Mouse (Mus musculus): ENCODE measurements around the gene Il17f. TPM values are rescaled to one million over a fixed set of nuclear protein-coding genes. Genes with fewer than 3 reads are reported as not detected.

Il17f gene
- polyA plus RNA-seq, 1 experiment from 2014 or later: 0.16 TPM

- no peak overlapping the region for H3K4me2 ChIP-seq (replicated peaks)
- H3K4me1 ChIP-seq: peaks cover 10% of the 10 kb centered on the region; the same call in 1 of the 2 replicates
- H3K9me3 ChIP-seq: no peaks in the 10 kb centered on the region
- no peaks in the 10 kb centered on the region for H3K27me3 ChIP-seq (replicated peaks)
- ATAC-seq (ENCODE audit: low FRiP score, low read depth): no peak
- no peak overlapping the region for H3K4me3 ChIP-seq
- H3K9ac ChIP-seq: no peak overlapping the region
- peaks cover 42% of the 10 kb centered on the region for H3K36me3 ChIP-seq
- no peak overlapping the region for H3K27ac ChIP-seq
- 87% methylated on average over 12 of the region's 12 CpGs for WGBS
Observed at GRCm38 (mm10) chr1:20817596-20817995, 27.2 kb upstream of the Il17f start.

- no peak for ATAC-seq (ENCODE audit: low FRiP score, low read depth)
- Histone ChIP-seq H3K27me3 (replicated peaks) (no peaks in the 10 kb centered on the region), H3K36me3 (peaks cover 46% of the 10 kb centered on the region), H3K4me1 (peaks cover 10% of the 10 kb centered on the region; the same call in 1 of the 2 replicates), H3K4me3 (no peak overlapping the region), H3K9me3 (no peaks in the 10 kb centered on the region), H3K27ac (no peak overlapping the region), H3K9ac (no peak overlapping the region), H3K4me2 (replicated peaks) (no peak overlapping the region)
- 90% methylated on average over 9 of the region's 9 CpGs for WGBS
Observed at GRCm38 (mm10) chr1:20817172-20817571, 26.8 kb upstream of the Il17f start.

GRCm38 (mm10) chr1:20814521-20814920, 24.1 kb upstream of the Il17f start:
- no peak overlapping the region for H3K4me2 ChIP-seq (replicated peaks)
- peaks cover 68% of the 10 kb centered on the region for H3K36me3 ChIP-seq
- peaks cover 8% of the 10 kb centered on the region; the same call in 1 of the 2 replicates for H3K4me1 ChIP-seq
- no peaks in the 10 kb centered on the region for H3K27me3 ChIP-seq (replicated peaks)
- WGBS: 92% methylated on average over 8 of the region's 8 CpGs
- no peak for ATAC-seq (ENCODE audit: low FRiP score, low read depth)
- H3K27ac ChIP-seq: no peak overlapping the region
- H3K4me3 ChIP-seq: no peak overlapping the region
- H3K9ac ChIP-seq: 0 out of 2 replicates have a peak overlapping the region, but pooled peaks have one; percentile 2
- no peaks in the 10 kb centered on the region for H3K9me3 ChIP-seq

GRCm38 (mm10) chr1:20804526-20804925, 14.1 kb upstream of the Il17f start:
- H3K36me3 ChIP-seq: peaks cover 78% of the 10 kb centered on the region
- H3K27me3 ChIP-seq (replicated peaks): no peaks in the 10 kb centered on the region
- no peak overlapping the region for H3K27ac ChIP-seq
- H3K4me1 ChIP-seq: no peaks in the 10 kb centered on the region
- no peak for ATAC-seq (ENCODE audit: low FRiP score, low read depth)
- 95% methylated on average over 10 of the region's 10 CpGs for WGBS
- H3K9ac ChIP-seq: no peak overlapping the region
- H3K9me3 ChIP-seq: no peaks in the 10 kb centered on the region
- no peak overlapping the region for H3K4me3 ChIP-seq
- no peak overlapping the region for H3K4me2 ChIP-seq (replicated peaks)

- no peaks in the 10 kb centered on the region for H3K4me1 ChIP-seq
- ATAC-seq (ENCODE audit: low FRiP score, low read depth): peak; percentile 66
- H3K9ac ChIP-seq: no peak overlapping the region
- H3K4me2 ChIP-seq (replicated peaks): no peak overlapping the region
- no peaks in the 10 kb centered on the region for H3K9me3 ChIP-seq
- H3K27ac ChIP-seq: no peak overlapping the region
- no peaks in the 10 kb centered on the region for H3K27me3 ChIP-seq (replicated peaks)
- H3K36me3 ChIP-seq: peaks cover 51% of the 10 kb centered on the region
- 87% methylated on average over 8 of the region's 8 CpGs for WGBS
- no peak overlapping the region for H3K4me3 ChIP-seq
Observed at GRCm38 (mm10) chr1:20801682-20802390, 11.4 kb upstream of the Il17f start.

GRCm38 (mm10) chr1:20801275-20801674, 10.9 kb upstream of the Il17f start:
- H3K27ac ChIP-seq: no peak overlapping the region
- ATAC-seq (ENCODE audit: low FRiP score, low read depth): no peak
- H3K4me3 ChIP-seq: no peak overlapping the region
- 98% methylated on average over 2 of the region's 2 CpGs for WGBS
- no peak overlapping the region for H3K4me2 ChIP-seq (replicated peaks)
- H3K9ac ChIP-seq: no peak overlapping the region
- no peaks in the 10 kb centered on the region for H3K27me3 ChIP-seq (replicated peaks)
- peaks cover 46% of the 10 kb centered on the region for H3K36me3 ChIP-seq
- H3K4me1 ChIP-seq: no peaks in the 10 kb centered on the region
- H3K9me3 ChIP-seq: no peaks in the 10 kb centered on the region

GRCm38 (mm10) chr1:20795178-20795577, 4.8 kb upstream of the Il17f start:
- H3K4me3 ChIP-seq: no peak overlapping the region
- H3K9me3 ChIP-seq: no peaks in the 10 kb centered on the region
- no peaks in the 10 kb centered on the region for H3K27me3 ChIP-seq (replicated peaks)
- no peak overlapping the region for H3K9ac ChIP-seq
- no peaks in the 10 kb centered on the region for H3K4me1 ChIP-seq
- 94% methylated on average over 5 of the region's 5 CpGs for WGBS
- H3K27ac ChIP-seq: no peak overlapping the region
- ATAC-seq (ENCODE audit: low FRiP score, low read depth): no peak
- no peak overlapping the region for H3K4me2 ChIP-seq (replicated peaks)
- H3K36me3 ChIP-seq: no peaks in the 10 kb centered on the region; the same call in none of the 2 replicates

GRCm38 (mm10) chr1:20794760-20795159, 4.3 kb upstream of the Il17f start:
- H3K4me2 ChIP-seq (replicated peaks): no peak overlapping the region
- 94% methylated on average over 4 of the region's 4 CpGs for WGBS
- H3K9me3 ChIP-seq: no peaks in the 10 kb centered on the region
- no peak overlapping the region for H3K27ac ChIP-seq
- no peak overlapping the region for H3K9ac ChIP-seq
- H3K4me3 ChIP-seq: no peak overlapping the region
- no peaks in the 10 kb centered on the region for H3K27me3 ChIP-seq (replicated peaks)
- no peak for ATAC-seq (ENCODE audit: low FRiP score, low read depth)
- H3K4me1 ChIP-seq: no peaks in the 10 kb centered on the region
- no peaks in the 10 kb centered on the region; the same call in 1 of the 2 replicates for H3K36me3 ChIP-seq

- H3K9ac ChIP-seq: no peak overlapping the region
- no peak overlapping the region for H3K4me3 ChIP-seq
- H3K27me3 ChIP-seq (replicated peaks): no peaks in the 10 kb centered on the region
- WGBS: 78% methylated on average over 7 of the region's 7 CpGs
- H3K4me2 ChIP-seq (replicated peaks): no peak overlapping the region
- no peaks in the 10 kb centered on the region for H3K36me3 ChIP-seq
- H3K9me3 ChIP-seq: no peaks in the 10 kb centered on the region
- no peak for ATAC-seq (ENCODE audit: low FRiP score, low read depth)
- H3K27ac ChIP-seq: no peak overlapping the region
- H3K4me1 ChIP-seq: no peaks in the 10 kb centered on the region
Observed at GRCm38 (mm10) chr1:20791414-20791813, 997 bp upstream of the Il17f start.

- no peak for ATAC-seq (ENCODE audit: low FRiP score, low read depth)
Observed at GRCm38 (mm10) chr1:20788419-20788818, 2.0 kb downstream of the Il17f start.

GRCm38 (mm10) chr1:20787046-20787445, 3.4 kb downstream of the Il17f start:
- H3K27me3 ChIP-seq (replicated peaks): no peaks in the 10 kb centered on the region
- H3K4me2 ChIP-seq (replicated peaks): no peak overlapping the region
- no peaks in the 10 kb centered on the region for H3K9me3 ChIP-seq
- no peak overlapping the region for H3K9ac ChIP-seq
- no peak overlapping the region for H3K4me3 ChIP-seq
- no peak for ATAC-seq (ENCODE audit: low FRiP score, low read depth)
- WGBS: 54% methylated on average over 8 of the region's 8 CpGs
- no peak overlapping the region for H3K27ac ChIP-seq
- H3K4me1 ChIP-seq: no peaks in the 10 kb centered on the region
- no peaks in the 10 kb centered on the region for H3K36me3 ChIP-seq

More at GRCm38 (mm10) chr1:20788419-20788818, 2.0 kb downstream of the Il17f start:
- Histone ChIP-seq H3K9ac (no peak overlapping the region), H3K36me3 (no peaks in the 10 kb centered on the region), H3K9me3 (no peaks in the 10 kb centered on the region), H3K4me2 (replicated peaks) (no peak overlapping the region), H3K4me3 (no peak overlapping the region), H3K27me3 (replicated peaks) (no peaks in the 10 kb centered on the region), H3K4me1 (no peaks in the 10 kb centered on the region), H3K27ac (no peak overlapping the region)
- WGBS: 44% methylated on average over 10 of the region's 10 CpGs

- no peak for ATAC-seq (ENCODE audit: low FRiP score, low read depth)
- 70% methylated on average over 2 of the region's 2 CpGs for WGBS
- H3K9ac ChIP-seq: no peak overlapping the region
Observed at GRCm38 (mm10) chr1:20778366-20778765, 12.1 kb downstream of the Il17f start.

More at GRCm38 (mm10) chr1:20778366-20778765, 12.1 kb downstream of the Il17f start:
- Histone ChIP-seq H3K27me3 (replicated peaks) (no peaks in the 10 kb centered on the region), H3K4me1 (no peaks in the 10 kb centered on the region), H3K36me3 (no peaks in the 10 kb centered on the region), H3K4me3 (no peak overlapping the region), H3K4me2 (replicated peaks) (no peak overlapping the region), H3K27ac (no peak overlapping the region), H3K9me3 (no peaks in the 10 kb centered on the region)

Measured in neural tube, embryonic 12.5 days (tissue).